Mouse (Mus musculus) leukemia stem cell, adult 10-12 weeks (primary cell): ENCODE results near the gene Sgsh. TPM values are rescaled to one million over a fixed set of nuclear protein-coding genes. Genes with fewer than 3 reads are reported as not detected.

Experiments
- polyA plus RNA-seq: library from polyadenylated mRNA; stranded (reverse); fragments of >175 nt; gene quantifications from 2 replicates; pipeline ENCODE4 v1.2.3, GENCODE M21; 2012; ENCODE audit warnings: low replicate concordance

Sgsh gene
- 14.9 and 42.3 TPM in 2 replicates for polyA plus RNA-seq

DNA sequence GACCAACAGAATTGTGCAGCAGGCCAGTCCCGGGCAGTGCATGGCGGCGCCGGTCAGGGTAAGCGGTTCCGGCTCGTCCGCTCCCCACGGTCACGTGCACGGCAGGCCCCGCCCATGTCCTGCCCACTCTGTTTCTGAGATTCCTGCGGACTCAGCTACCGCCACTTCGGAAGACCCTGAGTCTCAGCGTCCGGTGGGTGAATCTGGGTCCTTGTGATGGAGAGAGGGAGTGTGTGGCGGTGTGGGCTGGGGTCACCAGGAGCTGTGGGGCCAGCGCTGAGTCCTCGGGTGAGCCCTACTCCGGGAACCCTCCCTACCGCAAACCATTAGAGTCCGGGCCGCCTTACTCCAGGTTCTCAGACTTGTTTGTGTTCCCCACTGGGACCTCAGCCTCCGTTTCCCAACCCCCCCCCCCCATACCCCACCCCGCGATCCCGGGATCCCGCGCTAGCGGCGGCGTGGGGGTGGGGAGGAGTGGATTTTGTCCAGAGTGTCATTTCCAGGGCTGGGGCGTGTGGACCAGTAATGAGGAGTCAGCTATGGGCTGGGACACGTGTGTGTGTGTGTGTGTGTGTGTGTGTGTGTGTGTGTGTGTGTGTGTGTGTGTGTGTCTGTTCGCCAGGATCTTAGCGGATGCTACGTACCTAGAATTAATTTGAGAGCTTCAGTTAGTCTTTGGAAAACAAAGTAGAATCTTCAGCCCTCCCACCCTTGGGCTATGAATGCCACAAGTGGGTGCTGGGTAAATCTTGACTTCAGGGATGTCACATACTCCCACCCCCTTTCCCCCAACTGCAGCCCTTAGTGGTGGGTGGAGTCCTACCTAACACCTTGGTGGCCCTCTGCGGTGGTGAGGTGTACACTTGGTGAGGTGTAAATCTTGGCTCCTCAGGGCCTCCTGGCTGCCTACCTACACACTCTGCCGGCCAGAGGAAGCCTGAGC is at the start of gene Sgsh, which contains the start of gene Slc26a11:
Gene Sgsh (minus strand): TSS at position 94 of the 943 bp plus-strand sequence.
Gene Slc26a11 (plus strand): TSS at position 115 of the 943 bp plus-strand sequence.

DNA sequence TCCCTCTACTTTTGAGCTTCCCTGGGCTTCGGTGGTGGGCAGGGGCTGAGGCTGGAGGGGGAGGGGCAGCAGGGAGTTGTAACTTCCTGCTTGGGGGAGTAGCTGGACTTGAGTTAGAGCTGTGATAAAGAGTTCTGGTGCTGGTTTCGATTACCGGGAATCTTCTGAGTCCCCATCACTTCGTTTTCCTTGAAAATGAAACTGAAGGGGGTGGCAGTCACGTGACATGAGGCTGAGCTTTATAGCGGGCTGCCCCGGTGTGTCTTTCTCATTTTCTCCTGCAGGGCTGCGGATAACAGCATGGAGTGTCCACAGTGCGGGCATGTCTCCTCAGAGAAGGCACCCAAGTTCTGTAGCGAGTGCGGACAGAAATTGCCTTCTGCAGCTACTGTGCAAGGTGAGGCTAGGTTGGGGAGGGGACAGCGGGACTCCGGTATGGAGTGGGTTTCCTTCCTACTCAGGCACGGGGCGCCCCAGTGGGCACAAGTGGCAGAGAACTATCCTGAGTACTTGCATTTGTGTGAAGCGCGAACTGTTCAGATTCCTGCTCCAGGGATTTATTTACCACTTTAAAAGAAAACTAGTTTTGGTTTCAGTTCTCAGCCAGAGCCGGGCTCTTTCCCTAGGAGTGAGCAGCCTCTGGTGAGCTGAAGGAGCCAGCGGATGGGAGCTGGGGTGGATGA is 37.6 kb upstream of the Sgsh start, which contains the start of gene Rnf213:
Gene Rnf213 (plus strand): TSS at position 301 of the 683 bp plus-strand sequence.

DNA sequence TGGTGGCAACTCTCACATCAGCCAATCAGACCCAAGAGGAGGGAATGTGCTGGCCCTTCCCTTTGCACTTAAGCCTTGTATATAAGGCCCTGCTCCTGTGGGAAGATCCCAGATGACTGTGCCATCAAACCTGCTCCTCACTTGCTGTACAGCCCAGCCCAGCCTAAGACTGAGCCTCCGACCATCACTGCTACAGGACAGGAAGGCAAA is 47.8 kb downstream of the Sgsh start, which contains the start of gene Card14:
Gene Card14 (plus strand): TSS at position 111 of the 210 bp plus-strand sequence.

DNA sequence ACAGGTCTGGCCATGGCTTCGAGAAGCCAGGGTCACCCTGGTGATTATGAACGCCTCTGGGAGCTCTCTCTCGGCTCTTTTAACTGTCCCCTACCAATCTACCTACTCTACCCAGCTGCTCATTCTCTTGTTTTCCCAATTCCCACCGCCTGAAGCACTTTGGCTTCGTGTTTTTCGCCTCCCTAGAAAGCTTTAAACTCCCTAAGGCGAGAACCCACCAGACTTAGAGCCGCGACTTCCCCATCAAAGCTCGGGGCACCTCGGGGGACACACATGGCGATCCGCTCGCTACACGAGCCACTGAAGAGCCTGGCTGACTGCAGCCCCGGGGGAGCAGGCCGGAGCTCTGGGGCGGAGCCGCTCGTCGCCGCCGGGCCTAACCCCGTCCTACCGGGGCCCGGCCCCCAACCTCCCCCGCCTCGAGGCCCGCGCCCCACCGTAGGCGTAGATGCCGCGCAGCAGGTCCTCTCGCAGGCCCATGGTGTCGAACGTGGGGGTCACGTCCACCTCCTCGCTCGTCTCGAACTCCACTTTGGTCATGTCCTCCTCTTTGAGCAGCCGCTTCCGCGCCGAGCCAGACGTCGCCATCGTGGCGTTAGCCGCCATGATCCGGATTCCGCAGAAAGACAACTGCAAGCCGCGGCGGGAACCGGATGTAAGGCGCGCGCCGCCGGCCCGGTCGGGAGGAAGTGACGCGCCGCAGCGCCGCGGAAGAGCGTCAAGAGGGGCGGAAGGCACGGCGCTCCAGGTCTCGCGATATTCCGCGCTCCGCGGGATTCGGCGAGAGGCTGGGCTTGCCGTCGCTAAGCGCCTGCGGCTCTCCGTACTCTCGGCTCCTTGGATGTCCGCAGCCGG is 55.7 kb downstream of the Sgsh start, which contains the start of gene Eif4a3:
Gene Eif4a3 (minus strand): TSS at position 699 of the 855 bp plus-strand sequence.

Other genes starting within 250 kb of the Sgsh start
- gene Tbc1d16, start 127.0 kb downstream of the Sgsh start, polyA plus RNA-seq = 1.6 and 2.1 TPM in 2 replicates
- gene Ccdc40, start 127.0 kb downstream of the Sgsh start, polyA plus RNA-seq = 0.17 and 0.55 TPM in 2 replicates
- 41.1 and 120 TPM in 2 replicates for gene Gaa, start 87.6 kb downstream of the Sgsh start, polyA plus RNA-seq
- gene Eif4a3, start 55.4 kb downstream of the Sgsh start, polyA plus RNA-seq = 74.7 and 84.1 TPM in 2 replicates
- 0.09 TPM in 1 of 2 replicates, not detected in the other for gene Card14, start 47.8 kb downstream of the Sgsh start, polyA plus RNA-seq
- 1.4 and 2.1 TPM in 2 replicates for gene Slc26a11, start within 50 bp of the Sgsh start, polyA plus RNA-seq
- gene Rnf213, start 37.6 kb upstream of the Sgsh start, polyA plus RNA-seq = 4.5 and 10.0 TPM in 2 replicates
- 19.1 and 24.1 TPM in 2 replicates for gene Endov, start 135.8 kb upstream of the Sgsh start, polyA plus RNA-seq
- 0.06 TPM in 1 of 2 replicates, not detected in the other for gene Nptx1, start 192.2 kb upstream of the Sgsh start, polyA plus RNA-seq
- gene Rptor, start 247.4 kb upstream of the Sgsh start, polyA plus RNA-seq = 32.5 and 68.1 TPM in 2 replicates